Mouse (Mus musculus) neutrophil, adult 83 days (primary cell): ENCODE data around the gene Selenow. TPM values are rescaled to one million over a fixed set of nuclear protein-coding genes. Genes with fewer than 3 reads are reported as not detected.

Experiments used
- total RNA-seq, 2 experiments: library from RNA; stranded (reverse); gene quantifications; one replicate each; pipeline ENCODE4 v1.2.4; 2023

Gene Selenow
- total RNA-seq, result 10 to 100 TPM; 31.4 to 34.4 TPM

GRCm38 (mm10) chr7:15922220-15922773, at the start of gene Selenow:
TSS of gene Selenow (minus strand) at chr7:15922402.

GRCm38 (mm10) chr7:15967312-15967711, 45.1 kb upstream of the Selenow start, which contains the start of gene Ehd2:
TSS of gene Ehd2 (minus strand) at chr7:15967567.

GRCm38 (mm10) chr7:15945721-15946536, 23.7 kb upstream of the Selenow start, which contains the start of gene Nop53:
TSS of gene Nop53 (minus strand) at chr7:15946074.

GRCm38 (mm10) chr7:15882317-15882716, 39.9 kb downstream of the Selenow start, which contains the start of gene Crxos:
TSS of gene Crxos (plus strand) at chr7:15882617.

GRCm38 (mm10) chr7:15879756-15880155, 42.4 kb downstream of the Selenow start, which contains the start of gene Crx:
TSS of gene Crx (minus strand) at chr7:15879968.

Other genes with a start within 250 kb of the Selenow start
- gene Obox5, start 172.3 kb downstream of the Selenow start, total RNA-seq, result not detected
- gene Obox6, start 82.7 kb downstream of the Selenow start, total RNA-seq, result not detected
- gene Crx, start 42.4 kb downstream of the Selenow start, total RNA-seq, result not detected
- gene Crxos, start 39.8 kb downstream of the Selenow start, total RNA-seq, result not detected
- 100 to 1,000 TPM; 141 to 146 TPM for gene Nop53, start 23.7 kb upstream of the Selenow start, total RNA-seq
- gene Ehd2, start 45.2 kb upstream of the Selenow start, total RNA-seq, result under 1 TPM; 0.24 to 0.53 TPM
- gene Bicra, start 125.5 kb upstream of the Selenow start, total RNA-seq, result 10 to 100 TPM; 24.9 to 29.6 TPM
- gene Zfp541, start 139.4 kb upstream of the Selenow start, total RNA-seq, result under 1 TPM; 0.28 to 0.40 TPM
- gene Napa, start 176.1 kb upstream of the Selenow start, total RNA-seq, result 100 to 1,000 TPM; 121 to 141 TPM
- gene Kptn, start 197.5 kb upstream of the Selenow start, total RNA-seq, result 10 to 100 TPM; 15.0 to 19.8 TPM
- gene Slc8a2, start 207.4 kb upstream of the Selenow start, total RNA-seq, result not detected